Mouse (Mus musculus): ENCODE results near the gene Pard6a. TPM values are rescaled to one million over a fixed set of nuclear protein-coding genes. Genes with fewer than 3 reads are reported as not detected.
A peak's percentile ranks its signal among the peaks of the same experiment; 100 is the strongest.

Pard6a gene
- polyA plus RNA-seq, 1 experiment from 2014 or later, result 43.6 TPM

DNA sequence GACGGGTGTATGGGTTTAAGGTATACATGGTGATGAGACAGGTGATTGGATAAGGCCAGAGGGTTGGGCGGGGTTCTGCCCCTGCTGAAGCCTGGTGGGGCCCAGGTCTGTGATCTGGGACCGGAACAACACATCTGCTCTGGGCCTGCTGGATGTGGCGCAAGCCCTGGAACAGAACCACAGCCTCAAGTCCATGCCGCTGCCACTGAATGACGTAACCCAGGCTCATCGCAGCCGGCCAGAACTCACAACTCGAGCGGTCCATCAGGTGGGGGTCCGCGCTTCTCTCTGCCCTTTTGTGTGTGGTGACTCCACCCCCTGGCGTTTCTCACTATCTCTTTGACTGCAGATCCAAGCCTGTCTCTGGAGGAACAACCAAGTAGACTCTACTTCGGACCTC lies 10.0 kb upstream of the Pard6a start:
- Histone ChIP-seq H3K27ac (no peak overlapping the region), H3K9me3 (no peaks in the 10 kb centered on the region), H3K36me3 (peaks cover 8% of the 10 kb centered on the region; the same call in 1 of the 2 replicates), H3K4me2 (replicated peaks) (no peak overlapping the region), H3K4me1 (replicated peaks) (peaks cover 27% of the 10 kb centered on the region), H3K4me3 (replicated peaks) (no peak overlapping the region), H3K27me3 (no peaks in the 10 kb centered on the region), H3K9ac (replicated peaks) (no peak overlapping the region)
- 81% methylated on average over 14 of the region's 14 CpGs for WGBS
- ATAC-seq, result no peak

DNA sequence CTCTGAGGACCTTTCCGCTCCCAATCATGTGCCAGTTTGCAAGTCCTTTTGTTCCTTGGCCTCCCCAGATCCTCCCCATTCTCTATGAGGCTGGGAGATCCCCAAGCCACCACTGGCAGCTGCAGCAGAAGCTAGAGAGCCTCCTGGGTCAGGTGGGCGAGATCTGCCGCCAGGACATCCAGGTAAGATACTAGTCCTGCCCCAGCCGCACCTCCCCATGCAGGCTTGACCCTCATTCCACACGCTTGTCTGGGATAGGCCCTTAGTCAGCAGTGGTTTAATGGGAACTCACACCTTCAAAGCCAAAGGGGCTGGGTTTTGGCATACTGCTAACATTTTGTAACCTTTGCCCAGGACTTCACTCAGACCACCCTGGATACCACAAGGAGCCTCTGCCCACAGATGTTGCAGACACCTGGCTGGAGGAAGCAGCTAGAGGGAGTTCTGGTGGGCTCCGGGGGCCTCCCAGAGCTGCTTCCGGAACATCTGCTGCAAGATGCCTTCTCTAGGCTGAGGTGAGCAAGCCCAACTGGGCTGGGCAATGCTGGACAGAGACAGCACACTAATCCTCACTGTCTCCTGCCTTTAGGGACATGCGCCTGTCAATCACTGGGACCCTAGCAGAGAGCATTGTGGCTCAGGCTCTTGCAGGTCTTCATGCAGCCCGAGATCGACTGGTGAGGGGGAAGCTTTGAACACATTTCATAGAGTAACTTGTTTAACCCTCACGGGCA lies 8.3 kb upstream of the Pard6a start:
- Histone ChIP-seq H3K4me1 (replicated peaks) (peaks cover 25% of the 10 kb centered on the region), H3K9ac (replicated peaks) (0 out of 2 replicates have a peak overlapping the region, but pooled peaks have one; percentile 2), H3K4me2 (replicated peaks) (no peak overlapping the region), H3K27ac (no peak overlapping the region), H3K36me3 (peaks cover 25% of the 10 kb centered on the region), H3K27me3 (no peaks in the 10 kb centered on the region), H3K9me3 (no peaks in the 10 kb centered on the region), H3K4me3 (replicated peaks) (no peak overlapping the region)
- ATAC-seq, result no peak
- WGBS, result 95% methylated on average over 11 of the region's 11 CpGs

DNA sequence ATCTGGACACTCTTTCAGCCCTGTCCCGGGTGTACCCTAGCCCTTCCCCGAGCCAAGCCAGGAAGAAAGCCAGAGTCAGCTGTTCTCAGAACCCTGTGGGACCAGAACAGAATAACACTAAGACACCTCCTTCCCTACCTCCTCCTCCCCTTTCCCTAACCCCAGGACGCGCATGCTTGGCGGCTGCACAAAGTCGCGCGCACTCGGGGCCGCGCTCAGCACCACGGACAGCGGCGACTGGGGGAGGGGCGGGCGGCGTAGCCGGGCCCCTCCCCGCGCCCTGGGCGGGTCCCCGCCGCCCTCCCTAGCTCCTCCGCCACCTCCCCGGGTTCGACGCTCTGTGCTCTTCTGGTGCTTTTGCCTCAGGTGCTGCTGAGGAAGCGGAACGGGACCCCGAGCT lies 7.3 kb upstream of the Pard6a start:
- WGBS, result 2% methylated on average over 30 of the region's 30 CpGs

DNA sequence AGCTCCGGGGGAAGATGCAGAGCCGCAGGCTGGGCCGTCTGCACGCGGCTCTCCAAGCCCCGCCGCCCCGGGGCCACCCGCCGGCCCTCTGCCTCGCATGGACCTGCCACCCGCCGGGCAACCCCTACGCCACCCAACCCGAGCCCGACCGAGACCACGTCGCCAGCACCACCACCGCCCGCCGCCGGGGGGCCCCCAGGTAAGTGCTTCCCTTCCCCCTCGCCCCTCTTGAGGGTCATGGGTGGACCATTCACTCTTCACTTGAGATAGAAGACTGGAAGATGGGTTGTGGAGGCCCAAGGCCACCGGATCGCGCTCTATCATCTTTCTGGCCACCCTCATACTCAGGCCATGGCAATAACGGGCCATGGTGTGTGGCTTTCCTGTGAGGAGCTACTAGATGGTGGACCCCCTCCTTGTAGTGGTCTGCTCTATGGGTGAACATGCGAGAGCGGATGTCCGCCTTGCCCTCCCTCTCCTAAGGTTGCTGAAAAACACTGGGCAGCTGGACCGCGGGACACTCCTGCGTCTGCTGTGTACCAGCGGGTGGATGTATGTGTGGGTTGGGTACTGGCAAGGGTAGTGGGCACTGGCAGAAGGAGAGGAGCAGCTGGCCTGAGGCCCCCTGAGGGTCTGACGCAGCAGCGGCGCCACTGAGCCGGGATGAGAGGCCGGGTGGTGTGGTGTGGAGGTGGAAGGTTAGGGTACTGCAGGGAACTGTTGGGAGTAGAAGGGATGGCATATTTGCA lies 6.7 kb upstream of the Pard6a start:
- peak overlapping the region; percentile 67 for H3K4me3 ChIP-seq (replicated peaks)
- no peaks in the 10 kb centered on the region for H3K9me3 ChIP-seq
- peaks cover 38% of the 10 kb centered on the region for H3K36me3 ChIP-seq
- H3K4me2 ChIP-seq (replicated peaks), result peak overlapping the region; percentile 83
- ATAC-seq, result peak; percentile 68
- H3K27me3 ChIP-seq, result no peaks in the 10 kb centered on the region
- peak overlapping the region; percentile 86 for H3K9ac ChIP-seq (replicated peaks)
- WGBS, result 7% methylated on average over 38 of the region's 40 CpGs
- peaks cover 25% of the 10 kb centered on the region for H3K4me1 ChIP-seq (replicated peaks)
- peak overlapping the region; percentile 88 for H3K27ac ChIP-seq

More for the DNA sequence above, 7.3 kb upstream of the Pard6a start:
- Histone ChIP-seq H3K36me3 (peaks cover 35% of the 10 kb centered on the region), H3K27ac (peak overlapping the region; percentile 88), H3K9ac (replicated peaks) (peak overlapping the region; percentile 86), H3K9me3 (no peaks in the 10 kb centered on the region), H3K4me2 (replicated peaks) (peak overlapping the region; percentile 83), H3K27me3 (no peaks in the 10 kb centered on the region), H3K4me3 (replicated peaks) (peak overlapping the region; percentile 67), H3K4me1 (replicated peaks) (peaks cover 25% of the 10 kb centered on the region)
- ATAC-seq, result peak; percentile 60

DNA sequence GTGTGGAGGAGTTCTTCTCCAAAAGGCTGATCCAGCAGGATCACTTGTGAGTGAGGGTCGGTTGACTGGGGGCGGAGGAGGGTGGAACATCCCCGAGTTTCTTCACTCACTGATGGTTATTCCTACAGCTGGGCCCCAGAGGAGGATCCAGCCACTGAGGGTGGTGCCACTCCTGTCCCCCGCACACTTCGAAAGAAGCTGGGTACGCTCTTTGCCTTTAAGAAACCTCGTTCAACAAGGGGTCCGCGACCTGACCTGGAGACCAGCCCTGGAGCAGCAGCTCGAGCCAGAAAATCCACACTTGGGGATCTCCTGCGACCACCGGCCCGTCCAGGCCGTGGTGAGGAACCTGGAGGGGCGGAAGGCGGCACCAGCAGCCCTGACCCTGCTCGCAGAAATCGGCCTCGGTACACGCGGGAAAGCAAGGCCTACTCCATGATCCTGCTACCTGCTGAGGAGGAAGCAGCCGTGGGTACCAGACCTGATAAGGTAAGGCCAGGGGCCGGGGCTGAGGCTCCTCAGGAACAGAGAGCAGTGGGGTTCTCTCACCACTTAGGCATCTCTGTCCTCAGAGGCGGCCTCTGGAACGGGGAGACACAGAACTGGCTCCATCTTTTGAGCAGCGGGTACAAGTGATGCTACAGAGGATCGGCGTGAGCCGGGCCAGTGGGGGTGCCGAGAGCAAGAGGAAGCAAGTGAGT lies 5.7 kb upstream of the Pard6a start:
- ATAC-seq, result no peak
- H3K27me3 ChIP-seq, result no peaks in the 10 kb centered on the region
- peak overlapping the region; percentile 67 for H3K4me3 ChIP-seq (replicated peaks)
- WGBS, result 83% methylated on average over 30 of the region's 30 CpGs
- H3K27ac ChIP-seq, result peak overlapping the region; percentile 88
- peak overlapping the region; percentile 86 for H3K9ac ChIP-seq (replicated peaks)
- H3K9me3 ChIP-seq, result no peaks in the 10 kb centered on the region
- peaks cover 35% of the 10 kb centered on the region for H3K4me1 ChIP-seq (replicated peaks)
- H3K36me3 ChIP-seq, result peaks cover 38% of the 10 kb centered on the region
- peak overlapping the region; percentile 83 for H3K4me2 ChIP-seq (replicated peaks)

DNA sequence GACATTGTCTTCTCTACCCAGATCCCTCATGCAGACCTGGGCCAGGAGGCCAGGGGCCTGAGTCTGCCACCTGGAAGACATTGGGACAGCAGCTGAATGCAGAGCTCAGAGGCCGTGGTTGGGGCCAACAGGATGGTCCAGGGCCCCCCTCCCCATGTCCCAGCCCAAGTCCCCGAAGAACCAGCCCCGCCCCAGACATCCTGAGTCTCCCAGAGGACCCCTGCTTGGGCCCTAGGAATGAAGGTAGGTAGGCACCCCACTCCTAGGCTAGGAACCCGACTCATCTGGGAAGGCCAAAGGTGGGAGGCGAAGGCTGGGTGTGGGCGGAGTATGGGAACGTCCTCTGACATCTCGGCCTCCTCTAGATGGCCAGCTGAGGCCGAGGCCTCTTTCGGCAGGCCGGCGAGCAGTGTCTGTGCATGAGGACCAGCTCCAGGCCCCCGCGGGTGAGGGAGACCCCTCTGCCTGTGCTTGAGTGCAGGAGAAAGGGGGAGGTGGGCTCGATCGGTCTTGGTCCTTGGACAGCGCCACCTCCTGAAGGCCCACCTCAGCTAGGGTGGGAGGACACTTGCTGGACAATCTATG lies 3.7 kb upstream of the Pard6a start:
- no peaks in the 10 kb centered on the region for H3K27me3 ChIP-seq
- no peak overlapping the region for H3K4me3 ChIP-seq (replicated peaks)
- peaks cover 44% of the 10 kb centered on the region for H3K4me1 ChIP-seq (replicated peaks)
- H3K36me3 ChIP-seq, result peaks cover 38% of the 10 kb centered on the region
- no peak for ATAC-seq
- H3K9ac ChIP-seq (replicated peaks), result no peak overlapping the region
- H3K9me3 ChIP-seq, result no peaks in the 10 kb centered on the region
- no peak overlapping the region for H3K27ac ChIP-seq
- no peak overlapping the region for H3K4me2 ChIP-seq (replicated peaks)
- 91% methylated on average over 17 of the region's 17 CpGs for WGBS

DNA sequence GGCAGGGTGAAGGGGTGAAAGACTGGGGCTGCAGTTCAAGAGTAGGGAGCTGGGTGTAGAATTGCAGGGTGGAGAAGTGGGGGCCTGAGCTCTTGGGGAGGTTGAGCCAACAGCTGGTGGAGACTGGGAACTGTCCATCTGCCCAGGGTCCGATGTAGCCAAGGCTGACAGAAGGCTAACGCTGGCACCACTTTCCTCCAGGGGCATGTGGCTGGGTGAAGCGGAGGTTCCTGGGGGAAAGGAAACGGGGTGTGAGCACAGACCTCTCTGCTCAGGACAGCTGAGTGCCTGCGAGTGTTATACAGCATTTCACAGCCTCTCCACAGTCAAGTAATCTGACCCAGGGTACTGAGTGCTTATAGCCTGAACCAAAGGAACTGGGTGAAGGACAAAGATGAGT lies 2.2 kb upstream of the Pard6a start:
- WGBS, result 95% methylated on average over 5 of the region's 5 CpGs
- H3K36me3 ChIP-seq, result peaks cover 50% of the 10 kb centered on the region
- H3K27me3 ChIP-seq, result no peaks in the 10 kb centered on the region
- H3K4me2 ChIP-seq (replicated peaks), result no peak overlapping the region
- ATAC-seq, result no peak
- H3K27ac ChIP-seq, result no peak overlapping the region
- H3K9ac ChIP-seq (replicated peaks), result no peak overlapping the region
- H3K4me1 ChIP-seq (replicated peaks), result peaks cover 46% of the 10 kb centered on the region
- no peak overlapping the region for H3K4me3 ChIP-seq (replicated peaks)
- no peaks in the 10 kb centered on the region for H3K9me3 ChIP-seq

DNA sequence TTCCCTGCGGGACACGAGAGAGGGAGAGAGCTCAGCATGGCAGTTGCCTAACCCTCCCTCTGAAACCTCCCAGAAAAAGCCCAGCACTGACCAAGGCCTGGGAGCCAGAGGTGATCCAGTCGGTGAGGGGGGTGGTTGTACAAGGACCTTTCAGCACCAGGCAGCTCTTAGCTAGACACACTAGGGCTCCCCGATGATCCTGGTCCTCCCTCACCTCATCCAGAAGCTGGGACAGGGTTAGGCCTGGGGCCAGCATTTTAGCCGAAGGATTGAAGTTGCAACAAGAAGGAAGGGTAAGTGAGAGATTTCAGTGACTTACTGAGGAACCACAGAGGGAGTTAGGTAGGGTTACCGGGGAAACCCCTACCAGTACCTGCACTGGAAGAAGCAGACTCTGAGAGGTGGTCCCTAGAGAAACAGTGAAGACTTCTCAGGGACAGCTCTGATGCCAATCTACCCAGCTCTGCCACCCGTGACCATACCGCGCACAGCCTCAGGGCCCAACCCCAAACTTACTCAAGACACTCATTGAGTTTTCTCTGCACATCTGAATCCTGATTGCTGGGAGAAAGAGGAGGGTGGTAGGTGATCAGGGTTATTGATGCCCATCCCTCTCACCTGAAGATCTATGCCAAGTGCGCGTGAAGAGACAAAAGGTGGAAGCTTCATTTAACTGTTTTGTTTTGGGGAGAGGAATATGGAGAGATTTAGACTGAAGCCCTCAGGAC lies 1.3 kb upstream of the Pard6a start:
- H3K36me3 ChIP-seq, result peaks cover 59% of the 10 kb centered on the region
- no peak for ATAC-seq
- no peaks in the 10 kb centered on the region for H3K9me3 ChIP-seq
- H3K4me1 ChIP-seq (replicated peaks), result peaks cover 38% of the 10 kb centered on the region
- no peak overlapping the region for H3K27ac ChIP-seq
- H3K4me3 ChIP-seq (replicated peaks), result peak overlapping the region; percentile 75
- H3K4me2 ChIP-seq (replicated peaks), result peak overlapping the region; percentile 91
- H3K9ac ChIP-seq (replicated peaks), result peak overlapping the region; percentile 79
- no peaks in the 10 kb centered on the region for H3K27me3 ChIP-seq
- WGBS, result 90% methylated on average over 11 of the region's 11 CpGs

DNA sequence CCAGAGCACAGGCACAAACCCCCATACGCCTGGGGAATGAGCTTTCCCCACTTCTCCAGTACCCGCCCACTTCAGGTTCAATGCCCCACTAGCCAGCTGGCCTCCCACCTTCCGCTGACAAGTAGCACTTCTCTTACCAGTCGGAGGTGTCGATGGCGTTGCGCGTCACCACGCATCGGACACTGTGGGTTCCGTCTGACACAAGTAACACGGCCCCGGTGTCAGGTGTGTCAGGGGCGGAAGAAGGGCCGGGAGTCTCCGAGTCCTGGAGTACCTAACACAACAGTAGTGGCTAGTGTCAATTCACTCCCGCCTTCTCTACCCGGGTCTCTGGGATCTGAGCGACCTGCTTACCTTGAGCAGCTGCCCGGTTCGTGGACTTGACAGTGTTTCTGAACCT lies 382 bp upstream of the Pard6a start:
- peak overlapping the region; percentile 93 for H3K27ac ChIP-seq
- ATAC-seq, result peak; percentile 63
- peak overlapping the region; percentile 91 for H3K4me2 ChIP-seq (replicated peaks)
- no peaks in the 10 kb centered on the region for H3K27me3 ChIP-seq
- peaks cover 29% of the 10 kb centered on the region for H3K4me1 ChIP-seq (replicated peaks)
- H3K4me3 ChIP-seq (replicated peaks), result peak overlapping the region; percentile 75
- WGBS, result under 1% methylated on average over 21 of the region's 21 CpGs
- H3K9ac ChIP-seq (replicated peaks), result peak overlapping the region; percentile 79
- H3K36me3 ChIP-seq, result peaks cover 55% of the 10 kb centered on the region
- no peaks in the 10 kb centered on the region for H3K9me3 ChIP-seq

DNA sequence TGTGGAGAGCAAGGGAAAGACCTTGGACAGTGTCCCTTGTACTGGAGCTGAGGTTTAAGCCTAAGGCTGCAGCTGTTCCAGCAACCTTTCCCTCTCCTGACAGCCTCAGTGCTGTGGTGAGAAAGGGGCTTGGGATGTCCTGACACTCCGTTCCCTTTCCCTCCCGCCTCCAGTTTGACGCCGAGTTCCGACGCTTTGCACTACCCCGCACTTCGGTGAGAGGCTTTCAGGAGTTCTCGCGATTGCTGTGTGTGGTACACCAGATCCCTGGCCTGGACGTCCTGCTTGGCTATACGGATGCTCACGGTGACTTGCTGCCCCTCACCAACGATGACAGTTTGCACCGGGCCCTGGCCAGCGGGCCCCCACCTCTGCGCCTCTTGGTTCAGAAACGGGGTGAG lies 1.1 kb downstream of the Pard6a start:
- peak overlapping the region; percentile 79 for H3K9ac ChIP-seq (replicated peaks)
- no peaks in the 10 kb centered on the region for H3K9me3 ChIP-seq
- H3K4me2 ChIP-seq (replicated peaks), result peak overlapping the region; percentile 91
- peak overlapping the region; percentile 75 for H3K4me3 ChIP-seq (replicated peaks)
- 33% methylated on average over 18 of the region's 18 CpGs for WGBS
- H3K4me1 ChIP-seq (replicated peaks), result peaks cover 37% of the 10 kb centered on the region
- no peaks in the 10 kb centered on the region for H3K27me3 ChIP-seq
- ATAC-seq, result peak; percentile 35
- H3K36me3 ChIP-seq, result peaks cover 41% of the 10 kb centered on the region
- H3K27ac ChIP-seq, result peak overlapping the region; percentile 93

DNA sequence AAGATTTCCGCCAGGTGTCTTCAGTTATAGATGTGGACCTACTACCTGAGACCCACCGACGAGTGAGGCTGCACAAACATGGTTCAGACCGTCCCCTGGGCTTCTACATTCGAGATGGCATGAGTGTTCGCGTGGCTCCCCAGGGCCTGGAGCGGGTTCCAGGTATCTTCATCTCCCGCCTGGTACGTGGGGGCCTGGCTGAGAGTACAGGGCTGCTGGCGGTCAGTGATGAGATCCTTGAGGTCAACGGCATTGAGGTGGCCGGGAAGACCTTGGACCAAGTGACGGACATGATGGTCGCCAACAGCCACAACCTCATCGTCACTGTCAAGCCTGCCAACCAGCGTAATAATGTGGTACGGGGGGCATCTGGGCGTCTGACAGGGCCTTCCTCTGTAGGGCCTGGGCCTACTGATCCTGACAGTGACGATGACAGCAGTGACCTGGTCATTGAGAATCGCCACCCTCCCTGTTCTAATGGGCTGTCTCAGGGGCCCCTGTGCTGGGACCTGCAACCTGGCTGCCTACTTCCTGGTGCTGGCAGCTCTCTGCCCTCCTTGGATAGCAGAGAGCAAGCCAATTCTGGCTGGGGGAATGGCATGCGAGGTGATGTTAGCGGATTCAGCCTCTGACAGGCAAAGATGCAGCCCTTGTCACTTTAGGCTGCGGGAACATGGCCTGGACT lies 1.9 kb downstream of the Pard6a start:
- 91% methylated on average over 24 of the region's 24 CpGs for WGBS
- H3K4me2 ChIP-seq (replicated peaks), result no peak overlapping the region; the same call in 1 of the 2 replicates
- H3K4me1 ChIP-seq (replicated peaks), result peaks cover 44% of the 10 kb centered on the region
- no peak overlapping the region for H3K27ac ChIP-seq
- H3K36me3 ChIP-seq, result peaks cover 32% of the 10 kb centered on the region
- no peak for ATAC-seq
- 0 out of 2 replicates have a peak overlapping the region, but pooled peaks have one; percentile 79 for H3K9ac ChIP-seq (replicated peaks)
- no peaks in the 10 kb centered on the region for H3K9me3 ChIP-seq
- H3K4me3 ChIP-seq (replicated peaks), result no peak overlapping the region
- no peaks in the 10 kb centered on the region for H3K27me3 ChIP-seq

Data from midbrain, embryonic 13.5 days (tissue).